Mouse (Mus musculus): ENCODE results near the gene Fam126a. TPM values are rescaled to one million over a fixed set of nuclear protein-coding genes. Genes with fewer than 3 reads are reported as not detected.
"Not testable (repeated sequence)": the region's sequence is repeated elsewhere in the genome, so short reads cannot be mapped to it uniquely, and the experiment has no call there.

Fam126a gene
- total RNA-seq, 1 experiment = 10.7 TPM

DNA sequence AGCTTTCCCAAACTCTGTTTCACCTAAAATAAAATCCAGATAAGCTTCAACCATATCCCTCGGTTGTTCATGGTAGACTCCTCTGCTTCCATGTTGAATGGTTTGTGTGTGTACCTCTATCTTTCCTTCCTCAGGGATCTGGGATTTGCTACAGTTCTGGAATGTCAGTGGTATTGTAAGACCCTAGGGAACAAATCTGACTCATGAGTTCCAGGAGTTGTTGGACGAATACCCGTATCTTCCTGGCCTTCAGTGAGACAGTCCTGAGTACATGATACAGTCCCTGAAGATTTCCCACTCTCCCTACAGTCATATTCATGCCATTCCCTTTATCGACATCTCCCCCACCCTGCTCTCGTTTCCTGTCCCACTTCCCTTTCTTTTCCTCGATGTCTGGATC is 157.9 kb downstream of the Fam126a start:
- H3K9me3 ChIP-seq (ENCODE audit: control insufficient read depth, insufficient read depth, low read depth, low read length) = no peaks in the 10 kb centered on the region
- H3K9ac ChIP-seq (ENCODE audit: insufficient read depth, low read depth, low read length, poor library complexity, severe bottlenecking) = no peak overlapping the region
- in situ Hi-C loops (cut with MboI; ENCODE audit: low sequenced_read_pairs in 2 of 2, unreplicated experiment in 2 of 2) = no loop called here
- no peaks in the 10 kb centered on the region for H3K36me3 ChIP-seq (ENCODE audit: control insufficient read depth, insufficient read depth, low read length, poor library complexity, severe bottlenecking)
- no peak overlapping the region for H3K4me3 ChIP-seq (ENCODE audit: insufficient read depth in 1 of 2, low read depth in 1 of 2, low read length in 2 of 2, poor library complexity in 1 of 2, severe bottlenecking in 1 of 2)
- no peak for DNase-seq (ENCODE audit: low read depth, low spot score)
- peaks cover 3 to 8% of the 10 kb centered on the region in 2 experiments; a peak in 2 of 4 replicates for H3K4me1 ChIP-seq (ENCODE audit: control insufficient read depth in 2 of 2, insufficient read depth in 2 of 2, low read length in 2 of 2, poor library complexity in 1 of 2)
- H3K27ac ChIP-seq (ENCODE audit: insufficient read depth, low read depth, low read length, poor library complexity, severe bottlenecking) = no peak overlapping the region
- TF ChIP-seq MAFK (IDR thresholded peaks at IDR 0.05; ENCODE audit: insufficient read depth, low read depth, low read length) = no peak
- no peak for TF ChIP-seq ZC3H11A (IDR thresholded peaks at IDR 0.05; ENCODE audit: borderline replicate concordance, low read depth, low read length)
- TF ChIP-seq ZNF384 (IDR thresholded peaks at IDR 0.05; ENCODE audit: low read depth, low read length) = no peak
- no peak for TF ChIP-seq HCFC1 (IDR thresholded peaks at IDR 0.05; ENCODE audit: borderline replicate concordance, insufficient read depth, low read length)
- TF ChIP-seq CHD2 (IDR thresholded peaks at IDR 0.05; ENCODE audit: low read depth, low read length) = no peak

DNA sequence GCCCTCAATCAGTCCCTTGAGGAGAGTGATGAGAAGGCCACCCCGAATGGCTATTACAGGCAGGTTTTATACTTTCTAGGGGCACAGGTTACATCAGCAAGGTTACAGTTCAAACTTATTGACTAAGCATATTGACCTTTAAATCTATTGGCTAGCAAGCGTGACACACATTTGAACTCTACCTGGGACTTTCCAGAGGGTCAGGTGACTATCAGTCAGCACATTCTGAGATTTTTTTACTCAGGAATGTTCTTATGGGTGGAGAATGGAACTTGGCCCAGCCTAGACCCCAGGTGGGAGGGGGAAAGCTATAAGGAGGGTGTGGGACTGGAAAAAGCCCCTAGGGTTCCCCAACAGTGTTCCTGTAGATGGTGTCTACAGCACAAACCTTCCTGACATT is 159.2 kb downstream of the Fam126a start:
- H3K4me1 ChIP-seq (ENCODE audit: control insufficient read depth in 2 of 2, insufficient read depth in 2 of 2, low read length in 2 of 2, poor library complexity in 1 of 2); DNase-seq (ENCODE audit: low read depth, low spot score); in situ Hi-C loops (cut with MboI; ENCODE audit: low sequenced_read_pairs in 2 of 2, unreplicated experiment in 2 of 2); H3K9me3 ChIP-seq (ENCODE audit: control insufficient read depth, insufficient read depth, low read depth, low read length); H3K36me3 ChIP-seq (ENCODE audit: control insufficient read depth, insufficient read depth, low read length, poor library complexity, severe bottlenecking); H3K4me3 ChIP-seq (ENCODE audit: insufficient read depth in 1 of 2, low read depth in 1 of 2, low read length in 2 of 2, poor library complexity in 1 of 2, severe bottlenecking in 1 of 2); H3K9ac ChIP-seq (ENCODE audit: insufficient read depth, low read depth, low read length, poor library complexity, severe bottlenecking); H3K27ac ChIP-seq (ENCODE audit: insufficient read depth, low read depth, low read length, poor library complexity, severe bottlenecking): not testable (repeated sequence)

DNA sequence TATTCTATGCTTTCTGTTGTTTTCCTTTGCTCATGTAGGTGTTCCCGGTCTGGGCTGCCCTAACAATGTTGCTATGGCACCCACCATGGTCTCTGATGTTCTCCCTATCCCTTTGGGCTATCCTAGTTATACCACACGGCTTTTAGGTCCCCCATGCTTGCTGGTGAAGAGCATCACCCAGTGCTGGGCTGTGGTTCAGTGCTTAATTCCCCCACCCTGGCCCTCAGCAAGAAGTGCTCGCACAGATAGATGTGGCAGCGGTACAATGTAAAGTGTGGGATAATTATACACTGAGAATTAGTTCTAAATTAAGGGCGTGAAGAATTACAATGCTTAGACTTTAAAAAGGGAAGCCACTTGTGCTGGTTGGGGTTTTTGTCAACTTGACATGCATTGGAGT is 164.5 kb downstream of the Fam126a start:
- Histone ChIP-seq H3K27ac (ENCODE audit: insufficient read depth, low read depth, low read length, poor library complexity, severe bottlenecking) (no peak overlapping the region), H3K4me1 (ENCODE audit: control insufficient read depth in 2 of 2, insufficient read depth in 2 of 2, low read length in 2 of 2, poor library complexity in 1 of 2) (no peaks in the 10 kb centered on the region), H3K9ac (ENCODE audit: insufficient read depth, low read depth, low read length, poor library complexity, severe bottlenecking) (no peak overlapping the region), H3K36me3 (ENCODE audit: control insufficient read depth, insufficient read depth, low read length, poor library complexity, severe bottlenecking) (no peaks in the 10 kb centered on the region), H3K9me3 (ENCODE audit: control insufficient read depth, insufficient read depth, low read depth, low read length) (no peaks in the 10 kb centered on the region), H3K4me3 (ENCODE audit: insufficient read depth in 1 of 2, low read depth in 1 of 2, low read length in 2 of 2, poor library complexity in 1 of 2, severe bottlenecking in 1 of 2) (no peak overlapping the region)
- no peak for DNase-seq (ENCODE audit: low read depth, low spot score)
- in situ Hi-C loops (cut with MboI; ENCODE audit: low sequenced_read_pairs in 2 of 2, unreplicated experiment in 2 of 2) = no loop called here
- TF ChIP-seq MAFK (IDR thresholded peaks at IDR 0.05; ENCODE audit: insufficient read depth, low read depth, low read length) (no peak), ZNF384 (IDR thresholded peaks at IDR 0.05; ENCODE audit: low read depth, low read length) (no peak), ZC3H11A (IDR thresholded peaks at IDR 0.05; ENCODE audit: borderline replicate concordance, low read depth, low read length) (no peak), HCFC1 (IDR thresholded peaks at IDR 0.05; ENCODE audit: borderline replicate concordance, insufficient read depth, low read length) (no peak), CHD2 (IDR thresholded peaks at IDR 0.05; ENCODE audit: low read depth, low read length) (no peak)

Other genes starting within 250 kb of the Fam126a start
- gene Pus7, start 247.0 kb downstream of the Fam126a start, total RNA-seq (2012; rRNA removed) = 26.5 and 33.2 TPM in 2 replicates
- 11.7 and 12.0 TPM in 2 replicates for gene Rint1, start 243.0 kb downstream of the Fam126a start, total RNA-seq (2012; rRNA removed)
- 230 and 247 TPM in 2 replicates for gene Tomm7, start 186.5 kb downstream of the Fam126a start, total RNA-seq (2012; rRNA removed)
- 24.4 and 30.5 TPM in 2 replicates for gene Klhl7, start 69.9 kb upstream of the Fam126a start, total RNA-seq (2012; rRNA removed)
- 10.5 and 11.9 TPM in 2 replicates for gene Nupl2, start 134.3 kb upstream of the Fam126a start, total RNA-seq (2012; rRNA removed)